Mouse (Mus musculus) T-helper 2 cell (primary cell): ENCODE results near the gene Tppp2.

ENCODE experiments used
- in situ Hi-C: fragments of 300-600 bp; cut with MboI, MseI; formaldehyde crosslinking; loops from one replicate; pipeline ENCODE4 v1.15.1; 2025; ENCODE audit warnings: high pct_unique_total_duplicates

The Tppp2 gene

GRCm38 (mm10) chr14:51918125-51918524 lies at the start of gene Tppp2:
Gene Tppp2 (plus strand): TSS chr14:51918425.
- in situ Hi-C loops: no loop called here

DNA sequence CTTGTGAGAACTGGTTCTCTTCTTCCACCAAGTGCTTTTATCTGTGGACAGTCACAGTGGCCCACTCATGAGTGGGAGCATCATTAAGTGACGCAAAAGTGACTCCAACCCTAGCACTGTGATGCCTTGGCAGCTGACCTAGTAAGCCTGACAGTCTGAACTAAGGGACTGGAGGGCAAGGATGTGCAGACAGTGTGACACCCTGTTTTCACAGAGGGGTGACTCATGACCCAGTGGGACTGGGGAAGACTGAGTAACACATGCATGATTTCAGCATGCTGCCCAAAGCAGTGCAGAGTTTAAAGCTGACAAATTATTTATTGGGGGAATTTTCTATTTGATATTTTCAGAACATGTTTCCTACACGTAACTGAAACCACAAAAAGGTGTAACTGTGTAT lies 47.5 kb upstream of the Tppp2 start:
- in situ Hi-C loops: no loop called here

- in situ Hi-C loops: no loop called here
Observed at GRCm38 (mm10) chr14:51871741-51872140, 46.5 kb upstream of the Tppp2 start.

DNA sequence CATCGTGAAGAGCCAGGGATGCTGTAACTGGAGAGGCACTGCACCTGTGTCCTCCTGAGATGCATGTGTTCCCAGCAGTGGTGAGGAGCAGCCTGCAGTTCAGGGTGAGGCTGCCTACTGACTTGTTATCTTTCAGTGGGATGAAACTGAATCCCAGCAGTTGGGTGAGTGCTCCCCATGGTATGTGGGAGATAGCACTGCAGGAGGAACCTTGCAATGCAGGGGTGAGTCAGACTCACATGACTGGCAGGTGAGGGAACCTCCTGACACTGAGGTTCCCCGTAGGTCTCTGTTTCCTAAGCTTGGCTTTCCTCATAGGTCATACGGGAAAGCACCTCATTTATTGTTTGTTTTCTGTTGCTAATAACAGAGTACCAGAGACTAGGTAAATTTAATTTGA lies 40.7 kb upstream of the Tppp2 start:
- in situ Hi-C loops: loop anchor here (25.0 kb wide), 1 partner anchor 940 kb away; the partner anchor contains the start of genes Gm49342, Pip4p1 and Pnp

DNA sequence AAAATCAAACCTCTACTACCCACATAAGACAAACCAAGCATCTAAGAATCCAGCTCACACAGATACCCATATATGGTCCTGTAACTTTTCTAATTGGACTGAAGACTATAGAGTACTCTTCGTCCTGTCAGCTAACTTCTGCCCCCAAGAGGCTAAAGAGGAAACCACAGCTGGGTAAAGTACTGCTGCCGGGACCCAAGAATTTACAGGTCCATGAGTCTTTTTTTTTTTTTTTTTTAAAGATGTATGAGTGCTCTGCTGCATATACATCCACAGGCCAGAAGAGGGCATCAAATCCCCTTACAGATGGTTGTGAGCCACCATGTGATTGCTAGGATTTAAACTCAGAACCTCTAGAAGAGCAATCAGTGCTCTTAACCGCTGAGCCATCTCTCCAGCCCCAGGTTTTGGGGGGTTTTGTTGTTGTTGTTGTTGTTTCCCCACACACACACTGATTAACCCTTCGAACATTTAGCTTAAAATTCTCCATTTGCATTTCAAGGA lies 34.6 kb upstream of the Tppp2 start:
- in situ Hi-C loops: loop anchor here (25.0 kb wide), 1 partner anchor 946 kb away; the partner anchor contains the start of genes Gm49342, Pip4p1 and Pnp

DNA sequence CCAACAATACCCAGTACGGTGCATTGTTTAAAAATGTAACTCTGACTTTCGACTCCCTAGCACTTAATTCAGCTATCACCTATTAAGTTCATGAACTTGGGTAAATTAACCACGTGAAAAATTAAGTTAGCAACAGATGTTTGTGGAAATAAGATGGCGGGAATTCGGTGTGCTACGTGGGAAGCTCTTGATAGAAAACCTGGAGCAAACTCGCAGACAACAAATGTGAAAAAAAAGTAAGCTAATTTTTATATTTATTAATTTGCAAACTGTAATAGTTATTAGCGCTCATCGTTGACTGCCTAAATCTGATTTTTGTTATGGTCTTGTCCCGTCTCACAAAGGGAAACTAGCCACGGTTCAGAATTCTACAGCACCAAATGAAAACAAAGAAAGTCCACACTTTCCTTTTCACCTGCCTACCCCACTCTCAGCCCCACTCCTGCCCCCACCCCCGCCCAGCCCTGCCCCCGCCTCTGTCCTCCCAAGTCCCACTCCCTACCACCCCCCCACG lies 34.1 kb upstream of the Tppp2 start:
- in situ Hi-C loops: loop anchor here (25.0 kb wide), 1 partner anchor 947 kb away; the partner anchor contains the start of genes Gm49342, Pip4p1 and Pnp

DNA sequence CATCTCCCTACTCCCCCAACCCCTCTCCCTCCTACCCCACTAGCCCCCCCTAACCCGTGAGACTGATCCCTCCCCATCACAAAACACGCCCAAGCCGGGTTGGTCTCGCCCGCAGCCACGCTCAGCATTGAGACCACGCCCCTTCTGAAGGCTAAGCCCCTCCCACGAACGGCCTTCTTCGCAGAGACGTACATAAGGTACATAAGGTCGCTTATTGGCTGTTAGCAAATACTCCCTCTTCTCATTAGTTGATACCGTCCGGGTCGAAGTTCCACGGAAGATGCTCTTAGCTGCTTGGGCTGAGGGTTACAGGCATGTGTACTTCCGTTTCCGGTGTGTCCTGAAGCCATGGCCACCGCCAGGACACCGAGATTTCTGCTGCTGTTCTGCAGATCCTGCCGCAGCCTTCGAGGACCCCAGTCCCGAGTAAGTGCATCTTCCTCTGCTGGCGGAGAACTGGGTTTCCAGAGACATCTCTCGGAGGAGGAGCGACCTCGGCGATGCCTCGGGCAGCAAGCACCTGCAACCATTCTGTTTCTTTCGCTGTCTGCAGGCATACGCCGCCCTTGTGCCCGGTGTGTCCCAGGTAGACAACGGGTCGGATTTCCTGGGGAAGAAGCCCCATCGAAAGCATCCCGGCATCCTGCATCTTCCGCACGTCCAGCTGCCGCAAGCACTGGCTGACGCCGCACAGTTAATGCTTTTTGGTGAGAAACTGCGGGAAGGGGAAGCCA lies 33.5 kb upstream of the Tppp2 start, which contains the start of gene Mettl17:
Gene Mettl17, plus strand, starts transcription at position 245 of the 734 bp plus-strand sequence.
- in situ Hi-C loops: loop anchor here (25.0 kb wide), 1 partner anchor 947 kb away; the partner anchor contains the start of genes Gm49342, Pip4p1 and Pnp

DNA sequence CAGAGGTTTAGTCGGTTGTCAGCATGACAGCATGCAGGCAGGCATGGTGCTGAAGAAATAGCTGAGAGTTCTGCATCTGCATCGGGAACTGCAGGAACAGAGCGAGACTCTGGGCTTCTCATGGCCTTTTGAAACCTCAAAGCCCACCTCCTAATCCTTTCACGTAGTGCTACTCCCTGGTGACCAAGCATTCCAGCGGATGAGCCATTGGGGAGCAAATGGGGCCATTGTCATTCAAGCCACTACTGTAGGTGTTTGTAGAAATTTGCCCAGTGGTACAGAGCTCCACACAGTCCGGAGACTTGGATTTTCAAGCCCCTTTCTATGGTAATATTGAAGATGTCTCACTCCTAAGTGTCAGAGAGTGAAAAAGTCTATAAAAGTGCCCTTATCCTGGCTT lies 32.2 kb upstream of the Tppp2 start:
- in situ Hi-C loops: loop anchor here (25.0 kb wide), 1 partner anchor 949 kb away; the partner anchor contains the start of genes Gm49342, Pip4p1 and Pnp

- in situ Hi-C loops: loop anchor here (25.0 kb wide), 1 partner anchor 953 kb away; the partner anchor contains the start of genes Gm49342, Pip4p1 and Pnp
Observed at GRCm38 (mm10) chr14:51889833-51890232, 28.4 kb upstream of the Tppp2 start.

GRCm38 (mm10) chr14:51892191-51892939 lies 25.9 kb upstream of the Tppp2 start, which contains the start of gene Slc39a2:
Gene Slc39a2 (plus strand): TSS chr14:51892889.
- in situ Hi-C loops: loop anchor here (25.0 kb wide), 1 partner anchor 955 kb away; the partner anchor contains the start of genes Gm49342, Pip4p1 and Pnp

DNA sequence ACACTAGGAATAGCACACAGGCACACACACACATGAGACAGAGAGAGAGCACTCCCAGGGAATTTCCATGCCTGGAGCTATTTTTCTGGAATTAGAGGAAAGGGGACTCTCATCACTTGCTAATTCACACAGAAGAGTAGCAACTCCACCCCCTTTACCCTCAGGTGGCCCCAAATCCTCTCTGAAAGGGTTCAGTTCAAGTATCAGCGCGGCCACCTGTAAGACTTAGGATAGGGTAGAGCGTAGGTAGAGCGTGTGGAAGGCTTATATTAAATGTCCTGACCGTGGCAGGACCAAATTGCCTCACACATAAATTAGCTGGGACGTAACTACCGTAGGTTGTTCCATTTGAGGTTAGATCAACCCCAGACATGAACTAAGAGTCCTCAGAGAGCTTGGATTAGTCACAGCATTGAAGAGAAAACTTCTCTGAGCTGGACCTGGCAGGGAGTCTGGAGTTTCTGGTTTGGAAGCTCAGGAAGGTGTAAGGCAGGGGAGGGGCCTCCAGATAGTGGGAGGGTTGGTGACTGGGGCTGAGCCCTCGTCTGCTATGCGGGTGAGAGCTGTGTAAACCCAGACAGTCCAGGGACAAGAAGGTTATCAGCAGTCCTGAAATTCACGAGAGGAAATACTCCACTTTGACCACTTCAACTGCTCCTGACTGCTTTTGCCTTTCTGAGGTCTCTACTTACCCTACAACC lies 25.0 kb upstream of the Tppp2 start:
- in situ Hi-C loops: loop anchor here (25.0 kb wide), 1 partner anchor 956 kb away; the partner anchor contains the start of genes Gm49342, Pip4p1 and Pnp

DNA sequence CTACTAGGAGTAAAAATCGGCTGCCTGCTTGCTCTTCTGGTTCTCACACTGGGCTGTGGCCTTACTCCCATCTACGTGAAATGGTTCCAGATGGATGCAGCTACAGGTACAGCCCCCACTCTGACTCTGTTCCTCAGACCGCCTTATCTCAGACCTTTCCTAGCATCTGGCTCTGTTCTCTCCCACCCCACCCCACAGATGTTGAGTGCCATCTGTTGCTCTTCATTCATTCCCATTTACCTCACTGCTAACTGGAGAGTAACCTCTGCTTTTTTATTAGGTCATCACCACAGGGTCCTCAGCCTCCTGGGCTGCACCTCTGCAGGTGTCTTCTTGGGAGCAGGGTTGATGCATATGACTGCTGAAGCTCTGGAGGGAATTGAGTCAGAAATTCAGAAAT lies 24.4 kb upstream of the Tppp2 start:
- in situ Hi-C loops: loop anchor here (25.0 kb wide), 1 partner anchor 957 kb away; the partner anchor contains the start of genes Gm49342, Pip4p1 and Pnp

- in situ Hi-C loops: loop anchor here (25.0 kb wide), 1 partner anchor 958 kb away; the partner anchor contains the start of genes Gm49342, Pip4p1 and Pnp
Observed at GRCm38 (mm10) chr14:51895071-51895470, 23.2 kb upstream of the Tppp2 start.

DNA sequence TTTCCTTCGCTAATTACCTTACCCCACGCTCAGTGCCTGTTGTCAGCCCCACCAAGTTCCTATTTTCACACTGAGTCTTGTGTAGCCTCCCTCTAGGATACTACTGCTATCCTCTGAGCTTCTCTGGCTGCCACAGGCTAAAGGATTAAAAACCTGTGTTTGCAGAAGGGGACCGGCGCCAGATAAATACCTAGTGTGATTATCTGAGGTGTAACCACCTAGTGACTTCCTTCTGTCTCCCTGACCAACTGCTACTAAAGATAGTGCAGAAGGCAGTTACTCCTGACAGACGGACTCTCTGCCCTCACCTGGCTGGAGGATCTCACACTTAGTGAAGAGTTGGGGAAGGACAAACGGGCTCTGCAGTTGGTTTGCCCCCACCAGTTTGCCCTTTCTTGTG lies 22.2 kb upstream of the Tppp2 start:
- in situ Hi-C loops: loop anchor here (25.0 kb wide), 1 partner anchor 959 kb away; the partner anchor contains the start of genes Gm49342, Pip4p1 and Pnp

DNA sequence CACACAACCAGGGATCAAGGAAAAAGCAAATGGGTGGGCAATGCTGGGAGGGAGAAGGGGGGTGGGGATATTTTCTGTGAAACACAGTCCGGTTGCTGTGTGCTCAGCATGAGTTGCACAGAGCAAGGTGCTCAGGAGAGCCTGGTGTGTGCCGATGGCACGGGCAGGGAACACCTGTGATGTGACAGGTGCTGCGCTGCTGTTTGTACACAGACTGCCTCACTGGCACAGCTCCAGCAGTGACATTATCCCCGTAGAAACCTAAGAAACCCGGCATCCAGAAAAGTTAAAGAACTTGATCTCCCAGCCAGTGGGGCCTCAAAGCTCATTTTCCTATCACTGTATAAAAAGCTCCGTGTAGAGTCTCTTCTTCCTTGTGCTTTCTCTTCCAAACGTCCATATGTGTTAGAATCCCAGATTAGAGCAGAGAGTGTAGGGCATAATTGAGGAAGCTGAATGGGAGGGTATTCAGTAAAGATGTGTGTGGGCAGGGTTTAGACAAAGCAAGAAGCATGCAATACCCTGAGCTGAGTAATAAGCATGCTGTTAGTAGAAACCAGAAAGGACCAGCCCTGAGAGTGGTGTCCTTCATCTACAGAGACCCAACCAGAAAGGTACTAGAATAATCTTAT lies 21.6 kb upstream of the Tppp2 start:
- in situ Hi-C loops: loop anchor here (25.0 kb wide), 1 partner anchor 959 kb away; the partner anchor contains the start of genes Gm49342, Pip4p1 and Pnp

DNA sequence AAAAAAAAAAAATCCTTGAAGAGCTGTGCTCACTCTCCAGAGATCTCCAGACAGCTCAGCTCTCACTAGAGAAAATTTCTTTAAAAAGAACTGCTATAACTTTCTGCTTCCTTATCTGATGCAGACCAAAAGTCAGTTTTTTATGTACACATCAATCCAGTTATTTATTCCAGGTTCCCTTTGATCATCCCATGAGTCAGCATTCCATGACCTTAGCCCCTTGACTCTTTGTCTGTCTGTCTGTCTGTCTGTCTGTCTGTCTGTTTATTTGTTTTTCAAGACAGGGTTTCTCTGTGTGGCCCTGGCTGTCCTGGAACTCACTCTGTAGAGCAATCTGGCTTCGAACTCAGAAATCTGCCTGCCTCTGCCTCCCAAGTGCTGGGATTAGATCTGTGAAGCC lies 18.9 kb upstream of the Tppp2 start:
- in situ Hi-C loops: loop anchor here (25.0 kb wide), 1 partner anchor 962 kb away; the partner anchor contains the start of genes Gm49342, Pip4p1 and Pnp

DNA sequence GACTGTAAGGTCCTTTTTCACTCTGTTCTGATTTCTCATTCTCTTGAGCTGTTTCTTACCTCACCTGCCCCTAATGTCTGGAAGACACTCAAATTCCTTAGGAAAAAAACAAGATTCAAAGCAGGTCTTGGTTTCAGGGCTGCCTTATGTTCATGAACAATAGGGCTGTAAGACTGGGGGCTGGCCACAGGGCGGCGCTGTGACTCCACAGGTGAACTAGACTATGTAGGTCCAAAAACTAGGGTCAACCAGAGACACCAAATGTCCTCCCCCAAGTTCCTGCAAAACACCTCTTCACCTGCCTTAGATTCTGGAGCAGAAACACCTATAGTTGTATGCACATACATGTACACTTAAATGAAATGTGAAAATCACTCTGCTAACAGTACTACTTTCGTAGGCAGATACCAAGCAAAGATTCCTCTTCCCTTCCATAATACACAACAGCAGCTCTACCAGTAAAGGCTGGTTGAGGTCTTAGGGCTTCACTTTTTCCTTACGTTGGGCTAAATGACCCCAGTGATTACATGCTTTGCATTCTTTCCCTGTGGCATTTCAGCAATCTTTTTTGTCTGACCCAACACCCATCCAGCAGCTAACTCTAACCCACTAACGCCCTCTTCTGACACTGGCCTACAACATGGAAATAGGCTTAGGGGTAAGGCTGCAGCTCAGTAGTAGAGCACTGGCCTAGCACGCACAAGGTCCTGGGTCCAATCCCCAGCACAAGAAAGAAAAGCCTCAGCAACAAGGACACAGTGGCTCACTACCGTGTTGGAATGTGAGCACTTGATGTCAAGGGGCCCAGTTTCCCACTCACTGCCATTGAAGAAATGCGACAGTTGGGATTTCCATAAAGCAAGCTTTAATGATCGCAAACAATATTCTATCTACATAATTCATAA lies 15.2 kb upstream of the Tppp2 start:
- in situ Hi-C loops: no loop called here

- in situ Hi-C loops: no loop called here
Observed at GRCm38 (mm10) chr14:51903782-51904181, 14.4 kb upstream of the Tppp2 start.

DNA sequence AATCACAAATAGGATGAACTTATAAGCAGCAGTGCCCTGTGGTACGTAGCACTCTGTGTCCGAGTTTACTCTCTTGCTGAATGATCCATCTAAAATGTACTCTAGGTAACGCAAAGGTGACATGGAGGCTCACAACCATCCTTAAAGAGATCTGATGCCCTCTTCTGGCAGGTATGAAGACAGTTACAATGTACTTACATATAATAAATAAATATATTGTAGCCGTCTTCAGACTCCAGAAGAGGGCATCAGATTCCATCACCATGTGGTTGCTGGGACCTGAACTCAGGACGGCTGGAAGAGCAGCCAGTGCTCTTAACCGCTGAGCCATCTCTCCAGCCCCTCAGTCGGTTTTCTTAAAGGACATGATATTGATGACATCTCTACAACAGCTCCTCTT lies 13.5 kb upstream of the Tppp2 start:
- in situ Hi-C loops: loop anchor here (5.0 kb wide), 1 partner anchor 103 kb away; no protein-coding TSS in a partner anchor
